Mouse (Mus musculus) right cerebral cortex, postnatal 10 days (tissue): Measurements from ENCODE around the gene Pik3ap1.

ENCODE experiments used
- DNase-seq, 2 experiments: peaks; one replicate each; pipeline ENCODE4 v3.0.0; 2021; ENCODE audit warnings: low spot score in 2 of 2

Gene Pik3ap1

DNA sequence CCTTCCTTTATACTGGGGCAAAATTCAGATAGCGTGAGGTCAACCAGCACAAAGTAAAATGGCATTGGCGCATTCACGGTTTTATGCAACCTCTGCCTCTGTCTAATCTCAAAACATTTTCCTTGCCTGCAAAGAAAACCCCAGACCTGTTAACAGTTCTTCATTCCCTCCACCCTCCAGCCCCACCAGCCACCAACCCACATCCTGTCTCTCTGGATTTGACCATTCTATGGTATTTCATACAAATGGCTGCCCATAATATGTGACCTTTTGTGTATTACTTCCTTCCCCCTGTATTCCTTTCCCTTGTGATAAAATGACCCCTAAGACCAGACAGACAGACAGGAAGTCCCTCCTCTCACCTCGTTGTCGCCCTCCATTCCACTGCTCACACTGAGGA is 102.2 kb downstream of the Pik3ap1 start:
- DNase-seq = no peak

DNA sequence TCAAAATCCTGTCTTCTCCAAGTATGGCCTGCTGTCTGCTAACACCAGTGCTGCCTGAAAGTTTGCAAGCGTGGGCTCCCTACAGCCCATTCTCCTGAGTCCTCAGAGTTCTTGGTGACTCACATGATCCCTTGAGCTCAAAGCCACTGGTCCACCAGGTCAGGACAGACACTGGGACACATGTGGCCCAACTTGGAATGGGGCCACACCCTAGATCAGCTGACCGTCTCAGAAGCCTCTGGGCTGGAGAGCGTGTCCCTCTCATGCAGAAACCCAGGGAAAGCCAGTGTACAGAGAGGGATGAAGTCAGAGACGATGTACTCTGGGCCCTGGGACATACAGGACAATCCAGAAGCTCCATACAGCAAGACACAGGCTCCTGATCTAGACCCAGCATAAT is 102.7 kb downstream of the Pik3ap1 start:
- no peak for DNase-seq

DNA sequence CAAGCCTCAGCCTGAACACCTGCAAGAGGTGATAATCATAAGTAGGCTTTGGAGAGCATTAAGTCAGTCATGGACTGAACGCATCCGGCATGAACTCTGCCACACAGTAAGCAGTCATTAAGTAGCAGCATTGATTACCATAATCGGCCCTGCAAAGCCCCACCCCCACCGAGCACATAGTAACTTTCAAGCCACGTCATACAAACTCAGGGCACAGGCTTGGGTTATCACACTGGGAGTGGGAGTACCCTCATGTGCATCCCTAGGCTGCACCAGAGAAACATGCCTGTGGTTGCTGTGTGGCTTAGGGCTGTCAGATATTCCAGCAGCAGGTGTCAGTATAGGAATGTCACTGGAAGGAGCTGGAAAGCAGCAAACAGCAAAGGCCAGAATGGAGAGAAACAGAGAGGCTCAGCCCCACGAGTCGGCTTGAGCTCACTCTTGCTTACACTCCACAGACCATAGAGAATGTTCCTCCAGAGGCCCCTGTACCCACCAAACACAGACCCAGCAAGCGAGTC is 105.1 kb downstream of the Pik3ap1 start:
- DNase-seq = no peak

GRCm38 (mm10) chr19:41278606-41279005 is 106.3 kb downstream of the Pik3ap1 start:
- no peak for DNase-seq

DNA sequence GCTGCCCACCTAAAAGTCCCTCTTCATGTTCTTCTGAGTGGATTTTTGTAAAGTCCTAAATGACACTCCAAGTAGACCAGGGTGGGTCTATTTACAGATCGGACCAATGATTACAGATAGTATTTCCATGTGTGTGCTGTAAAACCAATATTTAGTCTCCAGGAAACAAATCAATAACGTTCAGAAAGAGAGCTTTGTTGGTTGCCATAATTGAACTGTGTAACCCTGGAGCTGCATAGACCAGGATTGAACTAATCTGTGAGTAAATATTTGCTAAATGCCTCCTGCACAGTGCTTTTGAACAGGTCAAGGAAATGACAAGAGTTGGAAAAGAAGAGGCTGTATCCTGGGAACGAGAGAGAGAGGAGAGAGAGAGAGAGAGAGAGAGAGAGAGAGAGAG is 109.3 kb downstream of the Pik3ap1 start:
- no peak for DNase-seq

- DNase-seq = no peak
These were observed 114.0 kb downstream of the Pik3ap1 start for GRCm38 (mm10) chr19:41270906-41271305.

DNA sequence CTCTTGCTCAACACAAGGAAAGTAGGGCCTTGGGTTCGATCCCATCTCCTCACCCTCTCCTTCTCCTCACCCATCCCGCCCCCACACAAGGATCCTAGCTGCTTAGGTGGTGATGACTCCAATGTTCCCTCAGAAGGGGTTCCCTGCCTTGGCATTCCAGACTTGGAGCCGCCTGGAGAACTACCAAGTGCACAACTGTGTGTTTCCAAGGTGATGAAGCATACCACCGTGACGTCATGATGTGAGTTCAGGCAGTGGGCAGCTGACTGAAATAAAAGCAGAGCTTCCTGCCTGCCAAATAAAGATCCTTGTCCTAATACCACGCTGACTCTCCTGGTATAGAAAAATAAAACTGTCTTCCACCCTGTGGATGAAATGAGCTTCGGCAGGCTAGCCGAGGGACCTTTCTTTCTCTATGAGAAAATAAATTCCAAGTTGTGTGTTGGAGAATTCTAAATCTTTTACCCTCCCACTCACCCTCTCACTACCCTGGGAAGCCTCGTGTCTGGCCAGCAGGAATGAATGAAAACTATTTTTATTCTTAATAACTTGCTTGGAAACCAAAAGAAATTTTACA is 114.7 kb downstream of the Pik3ap1 start:
- DNase-seq = peak; percentile 71 to 84

DNA sequence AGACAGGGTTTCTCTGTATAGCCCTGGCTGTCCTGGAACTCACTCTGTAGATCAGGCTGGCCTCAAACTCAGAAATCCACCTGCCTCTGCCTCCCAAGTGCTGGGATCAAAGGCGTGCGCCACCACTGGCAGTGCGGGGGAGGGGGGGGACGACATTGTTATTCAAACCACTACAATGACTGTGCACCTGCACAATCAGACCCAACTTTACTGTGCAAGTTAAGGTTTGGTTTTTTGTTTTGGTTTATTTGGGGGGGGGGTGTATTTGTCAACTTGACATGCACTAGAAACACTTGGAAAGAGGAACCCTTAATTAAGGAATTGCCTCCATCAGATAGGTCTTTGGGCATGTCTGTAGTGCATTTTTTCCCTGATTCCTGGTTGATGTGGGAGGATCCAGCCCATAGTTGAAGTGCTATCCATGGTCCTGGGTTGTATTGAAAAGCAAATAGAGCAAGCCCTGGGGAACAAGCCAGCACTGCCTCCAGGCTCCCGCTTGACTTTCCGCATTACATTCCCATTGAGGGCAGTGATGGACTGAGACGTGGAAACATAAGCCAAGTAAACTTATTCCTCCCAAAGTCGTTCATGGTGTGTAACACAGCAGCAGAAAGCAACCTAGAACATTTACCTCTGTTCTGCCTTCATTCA is 118.5 kb downstream of the Pik3ap1 start:
- DNase-seq = no peak

DNA sequence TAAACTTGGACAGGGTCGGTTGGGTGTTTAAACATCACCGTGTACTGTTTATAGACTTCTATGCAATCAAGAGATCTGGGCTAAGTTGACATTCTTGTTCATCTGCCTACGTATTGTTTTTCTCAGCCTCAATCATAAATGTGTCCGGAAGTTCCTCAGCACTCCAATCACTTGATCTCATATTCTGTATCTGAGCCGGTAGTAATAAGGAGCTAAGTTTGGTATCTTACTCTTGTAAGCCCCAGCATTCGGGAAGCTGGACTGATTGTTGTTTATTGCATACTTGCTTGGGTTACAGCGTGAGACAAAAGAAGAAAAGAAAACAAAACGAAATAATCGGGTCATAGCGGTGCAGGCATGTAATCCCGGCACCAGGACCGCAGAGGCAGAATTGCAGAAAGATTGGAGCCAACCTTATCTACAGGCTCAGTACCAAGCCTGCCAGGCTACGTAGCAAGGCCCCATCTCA is 120.5 kb downstream of the Pik3ap1 start:
- DNase-seq = no peak

DNA sequence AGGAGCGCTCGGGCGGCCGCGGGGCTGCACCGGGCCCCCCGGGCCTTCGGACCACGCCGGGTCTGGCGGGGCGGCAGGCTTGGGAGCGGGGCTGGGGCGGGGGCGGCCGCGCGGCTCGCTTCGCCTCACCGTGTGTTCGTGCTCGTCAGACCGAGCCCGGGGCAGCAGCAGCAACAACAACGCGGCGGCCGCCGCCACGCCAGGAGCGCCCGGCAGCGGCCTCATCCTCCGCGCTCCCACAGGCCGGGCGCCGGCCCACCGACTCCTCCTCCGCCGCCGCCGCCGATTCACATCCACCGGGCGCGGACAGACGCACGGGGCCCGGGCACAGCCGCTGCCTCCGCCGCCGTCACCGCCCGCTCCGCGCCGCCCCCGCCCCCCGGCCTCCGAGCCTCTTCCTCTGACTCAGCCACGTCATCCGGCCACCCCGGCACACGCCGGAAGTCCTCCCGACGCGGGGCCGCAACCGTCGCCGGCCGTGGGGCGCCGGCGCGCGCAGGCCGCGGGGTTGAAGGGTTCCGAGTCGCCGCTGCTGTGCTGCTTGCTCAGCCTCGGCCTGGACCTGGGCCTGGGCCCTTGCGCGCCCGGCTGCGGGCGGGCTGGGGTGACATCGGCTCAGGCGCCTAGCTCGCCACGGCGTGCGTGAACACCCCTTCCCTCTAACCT is 121.1 kb downstream of the Pik3ap1 start, which contains the start of gene Tm9sf3:
Gene Tm9sf3 (minus strand): TSS at position 368 of the 666 bp plus-strand sequence.
- peak; percentile 93 for DNase-seq

- DNase-seq = peak; percentile 67 to 70
These were observed 121.9 kb downstream of the Pik3ap1 start for GRCm38 (mm10) chr19:41262712-41263629.

DNA sequence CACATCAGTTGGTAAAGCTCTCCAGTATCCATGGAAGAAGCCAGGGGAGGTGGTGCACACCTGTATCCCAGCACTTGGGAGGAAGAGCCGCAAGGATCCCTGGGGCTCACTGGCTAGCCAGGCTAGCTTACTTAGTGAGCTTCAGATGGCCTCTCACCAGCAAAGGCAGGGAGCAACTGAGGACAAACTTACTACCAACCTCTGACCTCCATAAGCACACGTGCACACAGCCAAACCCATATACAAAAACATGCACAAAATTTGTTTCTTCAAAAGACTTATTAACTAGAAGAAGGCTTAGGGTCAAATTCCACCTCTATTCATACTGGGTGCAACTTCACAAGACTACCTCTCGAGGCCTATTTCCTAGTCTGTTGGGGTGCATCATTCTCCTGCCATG is 124.2 kb downstream of the Pik3ap1 start:
- DNase-seq = no peak

- no peak for DNase-seq
These were observed 125.6 kb downstream of the Pik3ap1 start for GRCm38 (mm10) chr19:41259256-41259655.

DNA sequence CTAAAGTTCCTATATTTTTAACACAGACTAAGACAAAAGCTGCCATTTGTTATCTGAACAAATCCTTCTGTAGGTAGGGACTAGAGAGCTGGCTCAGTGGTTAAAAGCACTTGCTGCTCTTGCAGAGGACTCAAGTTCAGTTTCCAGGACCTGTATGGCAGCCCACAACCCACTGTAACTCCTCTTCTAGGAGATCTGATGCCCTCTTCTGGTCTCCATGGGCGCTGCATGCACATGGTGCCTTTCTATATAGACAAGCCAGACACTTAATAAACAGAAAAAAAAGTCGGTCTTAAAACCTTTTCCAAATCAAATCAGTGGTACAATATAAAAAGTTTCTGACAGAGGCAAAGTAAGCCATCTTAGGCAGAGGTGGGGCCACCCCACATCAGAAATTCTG is 126.2 kb downstream of the Pik3ap1 start:
- peak in 1 of 2 experiments; percentile 38 for DNase-seq

GRCm38 (mm10) chr19:41254584-41254983 is 130.3 kb downstream of the Pik3ap1 start:
- DNase-seq = no peak

DNA sequence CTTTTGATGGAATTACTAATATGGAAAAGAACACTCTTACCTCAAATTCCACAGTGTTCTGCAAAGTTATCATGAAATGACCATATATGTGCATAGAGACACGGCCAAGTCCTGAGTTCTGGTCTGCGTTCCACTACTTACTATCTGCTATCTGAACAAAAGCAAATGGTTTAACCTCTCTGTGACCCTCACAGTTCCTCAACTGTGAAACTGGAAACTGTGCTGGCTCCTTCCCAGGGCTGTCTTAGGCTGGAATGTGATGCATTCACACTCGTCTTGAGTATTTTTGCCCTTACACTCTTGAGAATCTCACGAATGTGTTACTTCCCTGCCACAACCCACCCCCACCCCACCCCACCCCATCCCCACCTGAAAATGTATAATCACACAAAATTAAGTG is 135.9 kb downstream of the Pik3ap1 start:
- no peak for DNase-seq

DNA sequence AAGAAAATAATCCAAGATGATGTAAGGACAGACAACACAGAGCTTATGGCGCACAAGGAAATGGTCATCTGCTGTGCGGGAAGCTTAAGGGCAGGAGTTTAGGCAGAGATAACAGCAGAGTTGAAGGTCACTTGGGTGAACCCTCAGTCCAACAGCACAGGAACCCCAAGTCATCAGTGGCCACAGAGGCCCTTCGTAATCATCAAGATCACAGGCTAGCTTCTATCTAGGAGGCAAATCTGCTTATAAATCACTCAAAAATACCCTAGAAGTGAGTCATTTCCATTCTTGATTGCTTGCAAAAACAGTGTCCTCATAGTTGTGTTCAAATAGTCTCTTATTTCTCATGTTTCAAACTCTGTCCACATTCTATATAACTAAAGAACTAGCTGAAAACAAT is 136.6 kb downstream of the Pik3ap1 start:
- DNase-seq = no peak

DNA sequence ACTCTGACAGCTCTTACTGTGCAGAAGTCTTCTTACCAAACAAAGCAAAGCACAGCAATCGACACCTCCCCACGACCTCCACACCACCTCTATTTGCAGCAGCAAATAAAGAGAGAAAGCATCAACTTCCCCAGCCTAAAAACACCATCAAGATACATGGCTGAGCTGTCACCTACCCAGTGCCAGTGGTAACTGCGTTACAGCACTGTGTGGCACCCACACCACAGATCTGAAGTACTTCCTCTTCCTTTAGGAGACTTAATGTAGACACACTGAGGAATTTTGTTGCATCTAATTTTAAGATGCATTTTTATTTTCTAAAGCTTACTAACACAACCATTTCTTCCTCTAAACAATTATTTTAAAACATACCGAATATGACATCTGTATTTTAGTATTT is 138.6 kb downstream of the Pik3ap1 start:
- no peak for DNase-seq

DNA sequence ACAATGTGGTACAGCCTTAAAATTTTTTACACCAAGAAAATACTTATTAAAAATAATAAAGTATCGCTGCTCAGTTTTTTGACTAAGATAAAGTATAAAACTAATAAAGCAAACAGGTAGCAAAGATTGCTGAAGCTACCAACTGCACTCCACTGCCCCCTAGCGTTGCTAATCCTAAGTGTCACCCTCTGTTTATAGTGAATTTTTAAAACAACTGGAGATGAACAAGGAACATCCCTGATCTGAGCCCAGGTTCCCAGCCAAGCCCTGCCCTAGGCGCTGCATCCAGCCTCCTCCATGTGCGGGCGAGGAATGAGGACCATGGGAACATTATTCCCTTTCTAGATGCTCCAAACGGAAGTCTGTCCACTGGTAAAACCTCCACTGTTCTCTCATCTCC is 140.3 kb downstream of the Pik3ap1 start:
- peak; percentile 44 to 65 for DNase-seq

DNA sequence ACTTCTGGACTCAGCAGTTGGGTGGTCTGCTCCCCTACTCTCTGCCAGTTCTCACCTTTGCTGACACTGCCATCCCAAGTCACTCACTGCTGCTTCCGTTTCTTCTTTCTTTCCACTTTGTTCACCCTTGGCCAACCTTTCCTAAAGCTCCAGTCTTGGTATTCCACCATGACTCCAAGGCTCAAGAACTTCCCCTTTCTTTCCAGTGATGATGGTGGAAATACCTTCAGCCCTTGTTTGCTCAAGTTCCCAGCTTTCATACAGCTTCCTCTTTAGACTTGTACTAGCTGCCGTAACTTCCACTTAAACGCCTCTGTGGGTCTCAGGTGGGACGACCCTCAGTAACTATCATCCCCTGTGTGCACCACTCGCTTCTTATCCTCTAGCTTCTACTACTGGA is 142.9 kb downstream of the Pik3ap1 start:
- DNase-seq = no peak

DNA sequence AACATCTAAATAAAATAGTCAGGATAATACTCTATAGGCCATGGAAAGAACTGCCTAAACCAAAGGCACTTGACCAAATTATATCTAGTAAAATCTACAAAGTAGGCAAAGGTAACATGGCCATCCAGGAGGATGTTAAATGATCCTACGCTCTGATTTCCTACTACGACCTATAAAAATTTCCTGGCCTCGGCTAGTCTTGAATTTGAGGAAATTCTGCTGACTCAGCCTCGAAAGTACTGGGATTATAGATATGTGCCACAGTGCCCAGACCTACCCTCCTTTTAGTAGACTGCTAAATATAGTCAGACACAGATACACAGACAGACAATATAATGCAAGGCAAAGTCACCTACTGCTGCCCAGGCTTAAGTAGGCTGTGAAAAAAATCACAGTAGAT is 151.2 kb downstream of the Pik3ap1 start:
- no peak for DNase-seq
